Mouse (Mus musculus) olfactory bulb, adult 2 months (tissue): ENCODE data around the gene Otor.

ENCODE experiments used
- CTCF ChIP-seq: fragments of 200-500 bp; IDR thresholded peaks from 2 replicates; pipeline ENCODE4 v1.5.1; 2012; ENCODE audit warnings: low read depth, mild to moderate bottlenecking, low read length, moderate library complexity; ENCODE audit not compliant: insufficient read depth
- POLR2A ChIP-seq: fragments of 200-500 bp; IDR thresholded peaks from 2 replicates; pipeline ENCODE4 v1.6.1; 2012; ENCODE audit warnings: mild to moderate bottlenecking, low read depth, low read length, moderate library complexity; ENCODE audit not compliant: insufficient read depth

GRCm38 (mm10) chr2:143041596-143041995 is 36.7 kb upstream of the Otor start:
- no peak for TF ChIP-seq CTCF
- TF ChIP-seq POLR2A = no peak
